In genomic region chr17:46933557-46934348, GRCm38 (mm10) we compare ENCODE assay signal across 8 mouse cellular contexts. TPM values are rescaled to one million over a fixed set of nuclear protein-coding genes. Genes with fewer than 3 reads are reported as not detected.
DNase-seq lines count a peak whose midpoint lies in the region; ATAC-seq lines count a peak whose summit lies in the region.

No protein-coding gene starts in this region.

- peak; percentile 53 for DNase-seq in layer of hippocampus, adult 11-12 months (ENCODE audit: low spot score)
- no peak for DNase-seq in layer of hippocampus, adult 9-10 months (ENCODE audit: low spot score)
- DNase-seq in NIH3T3 (ENCODE audit: low read depth), result peak; percentile 85
- DNase-seq in cerebellum, adult 9-10 months, result peak; percentile 36
- DNase-seq in left cerebral cortex, postnatal 25 days (ENCODE audit: low spot score in 2 of 2), result peak; percentile 54 to 73
- peak; percentile 78 for DNase-seq in retina, embryonic 14.5 days (ENCODE audit: low spot score)
- peak; percentile 55 to 62 for DNase-seq in thymus, postnatal 36 days

- intact Hi-C loops in left cerebral cortex, postnatal 25 days (cut with DNase I), result loop anchor here (5.0 kb wide), 1 partner anchor 41 kb away; the partner anchor contains the start of gene Tbcc

- ATAC-seq in granulocyte monocyte progenitor cell, adult 5-6 weeks (replicated peaks; ENCODE audit: poor library complexity, severe bottlenecking), result peak; percentile 52

RNA-seq across cellular contexts. Expression of gene Prph2, which starts 23.5 kb away (rescaled TPM):
- not detected in 2 replicates for total RNA-seq in granulocyte monocyte progenitor cell, adult 5-6 weeks (2014; fragmentation: Nextera tagmentation)
- total RNA-seq in granulocyte monocyte progenitor cell, adult 5-6 weeks (2017), result not detected in 2 replicates
- not detected for total RNA-seq in left cerebral cortex, postnatal 25 days (2021)

RNA-seq across cellular contexts. Expression of gene Tbcc, which starts 43.3 kb away (rescaled TPM):
- 7.9 and 11.4 TPM in 2 replicates for total RNA-seq in granulocyte monocyte progenitor cell, adult 5-6 weeks (2014; fragmentation: Nextera tagmentation)
- 9.1 and 14.0 TPM in 2 replicates for total RNA-seq in granulocyte monocyte progenitor cell, adult 5-6 weeks (2017)
- total RNA-seq in left cerebral cortex, postnatal 25 days (2021), result 10 to 100 TPM; 32.4 to 36.7 TPM
